Mouse (Mus musculus) thymus, postnatal 36 days (tissue): ENCODE results near the gene Rnf166.
A peak's percentile ranks its signal among the peaks of the same experiment; 100 is the strongest.

ENCODE experiments used
- DNase-seq, 2 experiments: peaks; one replicate each; pipeline ENCODE4 v3.0.0; 2022; ENCODE audit warnings: mixed read lengths in 2 of 2

The Rnf166 gene

DNA sequence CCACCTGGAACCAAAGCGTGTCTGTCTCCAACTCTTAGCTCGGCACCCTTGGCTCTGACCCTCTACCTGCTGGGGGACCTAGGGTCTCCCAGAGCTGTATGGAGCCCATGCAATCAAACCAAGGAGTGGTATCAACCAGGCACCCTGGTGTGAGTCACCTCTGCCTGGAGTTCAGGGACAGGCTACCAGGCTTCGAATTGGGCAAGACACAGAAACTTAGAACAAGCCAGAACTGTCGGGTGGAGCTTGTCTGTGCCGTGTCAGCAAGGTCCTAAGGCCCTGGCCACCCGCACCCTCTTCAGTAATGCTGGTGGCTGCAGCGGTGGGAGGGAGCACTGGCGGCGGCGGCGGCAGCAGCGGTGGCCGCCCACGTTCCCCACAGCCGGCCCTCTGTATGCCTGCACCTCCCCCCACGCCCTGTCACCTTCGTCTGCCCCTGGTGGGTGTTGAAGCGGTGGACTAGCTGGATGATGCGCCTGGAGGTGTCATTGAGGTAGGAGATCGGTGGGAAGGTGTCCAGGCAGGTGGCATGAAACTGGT lies 39.2 kb downstream of the Rnf166 start:
- no peak for DNase-seq

DNA sequence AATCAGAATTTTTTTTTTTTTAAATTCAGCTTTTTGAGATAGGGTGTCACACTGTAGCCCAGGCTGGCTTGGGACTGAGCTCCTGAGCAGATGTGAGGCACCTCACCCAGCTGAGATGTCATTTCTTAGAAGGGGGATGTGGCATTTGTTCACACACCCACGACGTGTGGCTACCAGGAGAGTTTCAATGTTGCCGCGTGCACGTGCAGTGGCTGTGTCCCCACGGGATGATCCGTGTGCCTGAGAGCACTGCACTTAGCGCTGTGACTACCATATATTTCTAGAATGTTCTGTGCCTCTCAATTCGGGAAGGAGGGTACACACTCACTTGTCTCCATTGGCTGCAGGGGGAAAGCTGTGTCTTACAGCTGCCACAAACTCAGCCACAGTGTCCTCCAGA lies 39.7 kb downstream of the Rnf166 start:
- no peak for DNase-seq

DNA sequence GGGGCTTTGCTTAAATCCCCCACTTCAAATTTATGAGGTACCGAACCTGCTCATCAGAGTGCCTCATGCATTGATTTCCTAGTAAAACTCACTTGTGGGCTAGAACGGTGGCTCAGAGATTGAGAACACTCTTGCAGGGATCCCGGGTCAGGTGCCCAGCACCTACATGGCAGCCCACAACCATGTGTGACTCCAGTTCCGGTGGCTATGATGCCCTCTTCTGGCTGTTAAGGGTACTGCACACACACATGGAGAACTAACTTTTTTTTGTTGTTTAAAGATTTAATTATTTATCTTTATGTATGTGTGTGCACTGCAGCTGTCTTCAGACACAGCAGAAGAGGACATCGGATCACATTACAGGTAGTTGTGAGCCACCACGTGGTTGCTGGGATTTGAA lies 40.5 kb downstream of the Rnf166 start:
- DNase-seq: no peak

DNA sequence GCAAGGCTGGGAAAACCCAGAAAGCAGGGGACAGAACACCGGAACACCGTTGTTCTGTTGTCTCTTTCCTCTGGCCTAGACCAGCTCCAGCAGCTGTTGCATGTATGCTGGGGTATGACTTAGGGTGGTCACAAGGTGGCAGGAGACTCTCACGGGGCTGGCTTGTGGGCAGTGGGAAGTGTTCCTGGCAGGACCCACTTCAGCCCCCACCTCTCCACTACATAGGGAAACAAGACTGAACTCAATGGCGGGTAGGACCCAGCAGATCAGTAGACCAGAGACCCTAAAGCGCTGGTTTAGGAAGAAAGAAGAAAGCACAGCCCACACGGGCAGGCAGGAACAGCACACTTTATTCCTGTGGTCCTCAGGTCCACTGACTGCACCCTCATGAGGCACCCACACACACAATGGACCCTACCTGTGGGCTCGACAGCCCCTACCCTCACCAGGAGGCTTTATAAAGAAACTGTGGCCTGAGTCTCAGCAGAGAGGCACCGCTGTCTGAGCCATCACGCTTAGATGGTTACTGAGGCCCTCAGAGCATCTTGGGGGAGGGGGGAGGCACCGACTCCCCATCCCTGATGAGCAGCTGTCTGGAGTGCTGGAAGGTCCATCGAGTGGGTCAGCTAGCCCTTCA lies 42.5 kb downstream of the Rnf166 start:
- DNase-seq: no peak

DNA sequence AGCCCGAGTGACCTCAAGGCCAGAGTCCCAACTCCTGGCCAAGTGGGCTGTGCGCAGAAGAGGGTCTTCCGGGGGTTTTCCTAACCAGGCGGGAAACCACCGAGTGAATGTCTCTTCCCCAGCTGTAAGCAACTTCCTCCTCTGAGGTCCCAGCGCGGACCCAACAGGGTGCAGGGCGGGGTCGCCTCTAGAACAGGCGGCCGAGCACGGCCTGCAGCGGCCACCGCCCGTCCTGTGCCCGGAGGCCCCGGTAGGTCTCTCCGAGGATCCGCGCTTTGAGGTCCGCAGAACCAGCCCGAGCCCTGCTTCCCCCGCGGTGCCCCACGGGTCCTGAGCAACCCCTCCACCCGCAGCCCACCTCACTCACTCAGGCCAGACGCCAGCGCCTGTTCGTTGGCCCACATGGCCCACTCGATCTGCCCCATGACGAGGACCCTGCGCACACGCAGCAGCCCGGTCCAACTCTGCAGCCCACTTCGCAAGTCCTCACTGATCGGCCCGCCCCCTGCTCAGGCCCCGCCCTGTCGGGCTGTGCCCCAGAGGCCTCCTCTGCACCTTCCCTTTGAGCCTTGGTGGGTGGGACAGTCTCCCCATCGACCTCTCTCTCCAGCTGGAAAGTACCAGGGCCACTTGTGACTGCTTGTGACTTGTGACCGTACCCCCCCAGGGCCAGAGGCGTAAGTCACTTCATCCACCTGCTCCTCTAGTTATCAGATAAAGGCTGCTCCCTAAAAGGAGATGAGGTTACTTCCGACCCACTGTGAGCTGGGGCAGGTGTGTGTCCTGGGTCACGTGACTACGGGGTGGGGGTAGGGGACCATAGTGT lies 43.2 kb downstream of the Rnf166 start, which contains the start of gene Cyba:
Cyba (minus strand) TSS at position 488 of the 826 bp plus-strand sequence.
- peak; percentile 87 to 90 for DNase-seq

DNA sequence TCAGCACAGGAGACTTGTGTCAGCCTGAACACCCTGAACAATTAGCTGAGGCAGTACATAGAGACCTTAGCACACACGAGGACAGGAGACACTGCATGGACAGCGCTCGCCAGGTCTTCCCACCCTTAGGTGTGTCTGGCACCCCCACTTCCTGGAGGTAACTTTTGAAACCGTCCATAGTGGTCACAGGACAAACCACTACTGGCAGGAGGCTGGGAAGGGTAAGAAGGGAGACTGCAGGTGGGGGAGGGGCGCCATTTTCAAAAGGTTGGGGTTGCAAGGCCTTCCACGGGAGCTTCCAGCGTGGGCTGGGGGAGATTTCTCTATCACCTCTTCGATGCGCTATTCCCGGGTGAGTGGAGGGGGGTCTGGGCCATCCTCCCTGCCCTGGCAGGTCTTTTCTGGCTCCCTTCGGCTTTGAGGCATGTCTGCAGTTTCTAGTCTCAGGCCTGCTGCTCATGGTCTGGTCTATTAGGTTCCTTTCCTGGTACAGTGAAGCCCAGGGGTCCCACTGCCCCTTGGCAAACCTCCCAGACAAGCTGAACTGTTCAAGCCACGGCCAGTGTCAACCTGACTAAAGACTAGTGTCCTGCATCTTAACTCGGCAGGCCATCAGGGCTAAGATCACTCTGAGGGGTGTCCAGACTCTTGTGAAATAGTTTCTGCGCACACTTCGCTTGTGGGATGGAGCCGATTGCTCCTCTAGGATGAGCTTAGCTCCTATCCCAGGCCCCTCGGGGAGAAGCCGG lies 44.0 kb downstream of the Rnf166 start:
- DNase-seq: peak; percentile 46 to 61

DNA sequence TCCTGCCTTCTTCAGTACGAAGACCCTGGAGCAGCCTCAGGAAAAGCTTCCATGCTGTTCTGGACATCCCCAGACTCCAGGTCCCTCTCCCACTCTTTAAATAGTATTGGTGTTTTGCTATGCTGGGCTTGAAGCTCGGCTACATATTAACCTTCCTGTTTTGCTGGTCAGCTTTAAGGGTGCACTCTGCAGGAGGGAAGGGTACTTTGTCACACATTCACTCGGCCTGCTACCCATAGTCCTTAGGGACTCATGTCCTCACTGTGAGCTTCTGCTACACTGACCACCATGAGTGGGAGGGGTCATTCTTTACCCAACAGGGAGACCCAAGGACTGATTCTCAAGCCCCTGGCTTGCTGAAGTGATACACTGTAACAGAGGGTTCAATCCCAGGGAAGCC lies 45.2 kb downstream of the Rnf166 start:
- DNase-seq: no peak

DNA sequence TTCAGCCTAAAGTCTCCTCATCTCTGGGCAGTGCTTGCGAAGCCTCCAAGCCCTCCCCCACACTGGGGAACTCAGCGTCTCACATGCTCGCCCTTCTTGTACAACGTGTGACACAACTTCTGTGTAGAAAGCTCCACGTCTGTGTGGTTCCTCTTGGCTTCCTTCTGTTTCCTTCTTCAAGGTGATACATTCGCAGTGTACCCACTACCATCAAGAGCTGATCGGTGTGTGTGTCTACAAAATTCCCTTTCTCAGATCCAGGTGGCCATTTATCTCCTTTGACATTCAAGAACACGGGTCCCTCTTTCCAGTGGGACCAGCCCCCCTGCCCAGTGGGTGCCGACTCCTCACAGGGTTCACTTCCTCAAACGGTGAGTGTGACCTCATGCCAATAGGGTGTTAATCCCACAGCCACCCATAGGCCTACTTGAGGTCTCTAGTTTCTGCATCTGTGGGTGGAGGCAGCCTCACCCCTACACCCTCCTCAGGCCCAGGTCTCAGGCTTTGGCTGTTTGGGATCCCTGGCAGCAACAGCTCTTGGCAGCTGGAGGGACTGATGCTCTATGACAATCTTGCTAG lies 45.7 kb downstream of the Rnf166 start:
- DNase-seq: no peak

DNA sequence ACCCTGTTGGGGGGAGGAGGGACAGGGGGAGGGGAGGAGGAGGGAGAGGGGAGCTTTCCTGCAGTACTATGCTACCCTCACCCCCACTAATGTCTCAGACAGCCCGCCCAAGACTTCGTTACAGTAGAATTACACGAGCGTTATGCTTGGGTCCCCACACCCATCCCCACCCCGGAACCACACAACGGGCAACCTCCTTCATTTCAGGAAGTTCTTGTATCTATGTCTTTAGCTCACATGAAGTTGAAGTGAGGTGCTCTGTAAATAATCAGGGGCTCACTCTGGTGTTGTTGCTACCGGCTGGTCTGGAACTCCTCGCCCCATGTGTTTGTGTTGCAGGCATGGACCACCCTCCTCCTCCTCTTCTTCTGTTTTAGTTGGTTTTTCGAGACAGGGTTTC lies 47.7 kb downstream of the Rnf166 start:
- DNase-seq: no peak

DNA sequence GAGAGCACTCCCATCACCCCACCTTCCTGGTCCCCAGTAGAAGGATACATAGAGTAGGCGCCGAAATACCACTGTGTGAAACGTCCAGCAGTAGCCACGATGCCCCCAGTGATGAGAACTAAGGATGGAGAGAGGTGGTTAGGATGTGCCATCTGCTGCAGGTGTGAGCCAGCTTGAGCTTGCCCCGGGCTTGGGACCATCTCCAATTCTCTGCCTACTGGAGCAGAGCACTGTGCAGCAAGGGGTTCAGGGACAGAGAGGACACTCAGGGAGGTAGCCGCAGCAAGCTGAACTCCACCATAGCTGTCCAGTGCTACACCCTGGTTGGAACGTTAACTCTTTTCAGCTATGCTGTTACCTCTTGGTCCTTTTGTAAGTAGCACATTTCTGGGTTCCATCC lies 48.3 kb downstream of the Rnf166 start:
- no peak for DNase-seq

DNA sequence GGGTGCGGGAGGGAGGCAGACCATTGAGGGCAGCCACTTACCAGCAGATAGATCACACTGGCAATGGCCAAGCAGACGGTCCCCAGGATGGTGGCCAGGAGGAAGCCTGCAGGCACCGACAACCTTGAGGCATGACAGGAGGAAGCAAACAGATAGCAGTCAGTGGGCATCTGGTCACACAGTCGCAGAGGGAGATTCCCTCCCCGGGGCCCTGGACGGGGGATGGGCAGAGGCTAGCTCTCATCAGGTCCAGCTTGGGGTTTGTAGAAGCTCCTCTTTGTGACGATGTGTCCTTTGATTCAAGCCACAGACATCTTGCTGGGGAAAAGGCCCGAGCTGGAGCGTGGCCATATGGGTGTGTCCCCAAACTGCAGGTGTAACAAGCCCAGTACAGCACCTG lies 49.7 kb downstream of the Rnf166 start:
- DNase-seq: no peak

DNA sequence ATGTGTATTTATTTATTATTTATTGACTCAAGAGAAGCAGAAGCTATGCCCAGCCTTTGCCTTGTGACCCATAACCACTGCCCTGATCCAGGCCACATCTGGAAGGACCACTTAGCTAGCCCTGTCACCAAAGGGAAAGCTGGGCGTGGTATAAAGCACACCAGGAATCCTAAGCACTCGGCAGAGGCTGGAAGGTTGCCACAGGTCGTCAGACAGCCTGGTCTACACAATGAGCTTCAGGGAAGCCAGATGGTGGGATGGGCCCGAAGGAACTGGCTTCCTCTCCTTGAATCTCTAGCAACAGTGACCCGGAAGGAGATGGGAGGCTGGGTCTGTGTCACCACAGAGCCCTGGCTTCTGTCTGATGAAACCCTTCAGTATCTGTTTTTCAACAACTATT lies 52.2 kb downstream of the Rnf166 start:
- no peak for DNase-seq

DNA sequence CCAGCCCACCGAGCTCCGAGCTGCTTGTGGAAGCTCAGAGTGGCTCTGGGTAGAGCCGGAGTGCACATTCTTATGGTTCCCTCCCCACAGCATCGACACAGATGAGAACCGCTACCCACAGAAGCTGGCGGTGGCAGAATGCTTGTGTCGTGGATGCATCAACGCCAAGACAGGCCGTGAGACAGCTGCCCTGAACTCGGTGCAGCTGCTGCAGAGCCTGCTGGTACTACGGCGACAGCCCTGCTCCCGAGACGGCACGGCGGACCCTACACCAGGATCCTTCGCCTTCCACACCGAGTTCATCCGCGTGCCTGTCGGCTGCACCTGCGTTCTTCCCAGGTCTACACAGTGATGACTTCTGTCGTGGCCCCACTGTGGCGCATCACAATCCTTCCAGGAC lies 52.6 kb downstream of the Rnf166 start:
- DNase-seq: peak in 1 of 2 experiments; percentile 9

DNA sequence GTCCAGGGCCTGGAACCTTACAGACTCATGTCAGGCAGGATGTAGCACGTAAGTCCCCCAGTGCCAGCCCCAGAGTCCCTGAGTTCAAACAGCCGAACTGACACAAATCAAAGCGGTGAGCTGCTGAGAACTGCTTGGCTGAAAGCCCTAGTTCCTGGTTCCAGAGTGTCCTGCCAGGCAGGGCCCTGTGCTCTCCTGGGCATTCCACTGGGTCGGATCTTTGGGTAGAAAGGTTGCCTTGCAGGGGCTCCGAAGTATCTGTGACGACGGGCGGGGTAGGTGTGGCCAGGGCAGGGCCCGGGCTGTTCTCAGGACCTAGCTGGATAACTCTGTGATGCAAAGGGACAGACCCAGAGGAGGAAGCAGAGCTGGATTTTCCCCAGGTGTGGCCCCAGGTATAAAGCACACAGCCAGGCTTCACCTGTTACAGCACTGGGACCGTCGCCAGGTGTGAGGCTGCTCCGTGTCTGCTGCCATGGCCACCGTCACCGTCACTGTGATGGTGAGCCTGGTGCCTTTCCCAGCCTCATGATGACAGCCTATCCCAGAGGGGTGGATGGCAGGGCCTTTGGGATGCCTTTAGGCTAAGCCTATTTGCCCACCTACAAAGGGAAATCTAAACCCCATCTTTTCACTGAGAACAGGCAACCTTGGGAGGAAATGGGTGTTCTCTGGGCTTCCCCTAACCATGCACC lies 54.3 kb downstream of the Rnf166 start, which contains the start of gene Il17c:
Il17c (plus strand) TSS at position 645 of the 695 bp plus-strand sequence.
- DNase-seq: no peak

DNA sequence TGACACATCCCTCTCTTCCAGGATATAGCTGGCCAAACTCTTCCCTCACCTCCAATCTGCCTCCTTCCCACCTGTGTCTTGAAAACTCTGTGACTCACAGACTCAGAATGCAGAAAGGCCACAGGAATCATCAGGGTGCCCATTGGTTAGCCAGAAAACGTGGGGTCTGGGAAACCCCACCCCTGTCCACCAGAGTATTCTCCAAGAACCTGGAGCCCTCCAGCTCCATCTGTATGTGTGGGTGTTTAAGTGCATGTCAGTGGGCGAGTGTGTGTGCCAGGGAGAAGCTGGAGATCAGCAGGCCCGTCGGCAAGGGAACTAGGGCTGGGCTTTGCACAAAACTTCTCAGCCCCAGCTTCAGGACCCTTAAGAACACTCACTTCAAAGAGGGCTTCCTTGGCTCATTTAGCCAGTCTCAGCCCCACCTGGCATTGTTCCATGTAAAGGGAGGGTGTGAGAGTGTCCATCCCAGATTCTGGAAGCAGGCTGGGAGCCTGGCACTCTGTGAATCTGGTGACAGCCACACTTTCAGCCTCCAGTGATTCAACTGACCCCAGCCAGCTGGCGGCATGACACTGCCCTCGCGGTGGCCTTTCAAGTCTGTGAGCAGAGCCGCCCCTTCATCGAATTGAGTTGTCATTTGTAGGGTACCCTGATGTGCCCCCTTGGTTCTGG lies 55.8 kb downstream of the Rnf166 start:
- DNase-seq: no peak
